Mouse (Mus musculus) right cerebral cortex, adult 18-20 months (tissue): Measurements from ENCODE around the gene Pdx1.
A peak's percentile ranks its signal among the peaks of the same experiment; 100 is the strongest.

Experiments used
- DNase-seq: peaks from one replicate; pipeline ENCODE4 v3.0.0; 2022; ENCODE audit warnings: mixed read lengths

Gene Pdx1

GRCm38 (mm10) chr5:147284365-147284764 is 14.6 kb downstream of the Pdx1 start:
- DNase-seq = no peak

GRCm38 (mm10) chr5:147291764-147292505 is 22.2 kb downstream of the Pdx1 start:
- no peak for DNase-seq

- no peak for DNase-seq
Measured at GRCm38 (mm10) chr5:147292506-147293120, 22.9 kb downstream of the Pdx1 start.

DNA sequence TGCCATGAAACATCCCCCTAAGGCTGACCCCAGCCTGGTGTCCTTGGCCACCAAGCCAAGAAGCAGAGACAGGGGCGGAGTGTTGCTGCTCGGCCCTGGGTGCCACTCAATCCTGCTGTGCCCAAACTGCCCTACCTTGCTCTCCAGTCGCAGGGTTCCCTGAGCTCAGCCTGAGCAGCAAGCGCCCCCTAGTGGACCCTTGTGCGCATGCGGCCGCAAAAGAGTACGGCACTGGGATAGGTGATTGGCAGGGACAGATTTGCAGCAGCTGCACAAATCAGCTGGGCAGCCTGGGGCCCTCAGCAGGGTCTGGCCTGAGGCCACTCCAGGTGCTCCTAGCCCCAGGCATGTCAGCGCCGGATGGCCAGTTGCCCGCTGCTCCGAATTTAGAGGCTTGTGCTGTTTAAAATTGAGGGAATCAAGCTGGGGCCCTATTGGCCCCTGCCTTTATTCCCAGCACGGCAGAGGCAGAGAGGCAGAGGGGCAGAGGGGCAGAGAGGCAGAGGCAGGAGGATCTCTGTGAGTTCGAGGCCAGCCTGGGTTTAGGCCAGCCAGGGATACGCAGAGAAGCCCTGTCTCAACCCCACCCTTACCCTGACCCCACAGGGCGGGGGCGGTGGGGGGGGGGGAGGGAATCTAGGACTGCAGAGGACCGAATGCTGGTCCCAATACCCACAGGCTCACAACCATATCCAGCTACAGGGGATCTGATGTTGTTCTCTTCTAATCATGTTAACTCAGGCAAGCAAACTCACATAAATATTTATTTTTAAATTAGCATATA is 23.6 kb downstream of the Pdx1 start:
- DNase-seq = peak; percentile 17

GRCm38 (mm10) chr5:147294121-147294520 is 24.4 kb downstream of the Pdx1 start:
- DNase-seq = no peak

DNA sequence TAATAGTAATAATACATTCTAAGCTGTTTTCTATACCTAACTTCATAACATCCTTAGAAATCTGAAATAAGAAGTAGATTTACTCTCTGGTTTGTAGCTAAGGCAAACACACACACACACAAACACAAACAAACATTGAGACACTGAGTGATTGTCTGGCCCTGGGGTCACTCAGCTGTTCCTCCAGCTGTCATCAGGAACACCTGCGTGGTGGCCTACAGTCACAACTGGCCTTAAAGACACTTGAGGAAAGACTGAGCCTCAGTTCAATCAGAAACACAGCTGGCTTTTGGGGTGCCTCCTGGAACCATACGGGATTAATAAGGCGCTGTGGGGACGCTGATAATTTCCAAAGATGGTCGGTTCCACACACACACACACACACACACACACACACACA is 27.5 kb downstream of the Pdx1 start:
- DNase-seq = no peak

- DNase-seq = peak; percentile 11
Measured at GRCm38 (mm10) chr5:147299255-147300000, 29.7 kb downstream of the Pdx1 start.

DNA sequence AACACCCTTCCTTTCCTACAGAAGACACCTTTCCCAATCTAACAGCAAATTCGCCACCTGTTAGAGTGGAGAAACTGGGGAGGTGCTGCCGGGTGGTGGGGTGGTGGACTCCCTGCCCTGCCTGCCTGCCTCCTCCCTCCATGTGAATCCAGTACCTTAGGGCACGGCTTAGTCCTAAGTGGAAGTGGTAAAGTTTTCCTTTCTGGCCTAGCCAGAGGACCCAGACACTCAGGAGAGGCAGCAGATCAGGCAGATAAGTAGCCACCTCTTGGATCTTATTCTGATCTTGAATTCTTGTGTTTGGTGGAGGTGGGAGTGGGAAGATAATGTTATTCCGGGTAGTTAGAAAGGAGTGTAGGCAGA is 30.2 kb downstream of the Pdx1 start:
- no peak for DNase-seq

DNA sequence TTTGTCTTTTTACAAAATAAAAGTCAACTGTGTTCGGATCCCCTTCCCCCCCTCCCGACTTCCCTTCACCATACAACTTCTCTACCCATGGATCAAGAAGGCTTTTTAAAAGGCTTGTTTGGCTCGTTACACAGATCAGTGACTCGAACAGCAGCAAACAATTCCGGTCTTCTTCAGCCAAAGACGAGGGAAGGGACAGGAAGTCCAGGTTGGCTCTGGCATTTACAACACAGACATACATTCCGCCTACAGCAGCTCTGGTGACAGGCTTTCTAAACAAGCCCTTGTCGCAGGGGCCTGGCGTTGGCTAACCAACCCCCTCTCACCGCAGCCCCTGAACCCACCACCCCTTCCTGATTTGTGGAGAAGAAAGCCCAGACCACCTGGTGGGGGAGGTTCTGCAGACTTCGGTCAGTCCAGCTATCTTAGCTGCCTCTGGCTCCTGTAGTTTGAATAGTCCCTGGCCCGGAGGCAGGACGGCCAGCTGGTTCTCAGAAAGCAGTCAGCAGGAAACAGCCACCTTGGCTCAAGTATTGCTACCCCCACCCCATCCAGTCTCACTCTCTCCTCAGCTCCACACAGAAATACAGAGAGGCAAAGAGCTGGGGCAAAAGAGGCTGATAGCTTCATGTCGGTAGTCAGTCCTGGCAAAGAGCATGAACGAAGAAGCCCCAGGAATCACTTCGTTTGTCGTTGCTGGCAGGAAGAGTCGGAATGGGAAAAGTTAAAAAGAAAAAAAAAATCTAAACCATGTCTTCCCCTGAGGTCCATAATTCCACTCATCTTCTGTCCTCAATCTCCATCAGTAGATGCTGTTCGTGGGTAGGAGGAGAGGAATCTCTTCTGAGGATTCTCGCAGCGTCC is 31.4 kb downstream of the Pdx1 start:
- no peak for DNase-seq

DNA sequence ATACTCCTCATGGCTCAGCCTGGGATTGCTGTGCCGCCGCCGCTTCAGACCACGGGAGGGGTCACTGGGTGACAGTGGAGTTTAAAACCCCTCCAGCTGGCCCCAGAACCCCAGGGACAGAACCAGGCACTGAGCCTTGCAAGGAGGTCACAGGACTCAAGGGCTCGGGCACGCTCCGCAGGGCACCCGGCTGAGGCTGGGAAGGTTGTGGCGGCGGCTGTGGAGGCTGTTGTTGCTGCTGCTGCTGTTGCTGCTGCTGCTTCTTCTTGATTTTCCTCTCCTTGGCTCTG is 32.0 kb downstream of the Pdx1 start:
- no peak for DNase-seq

- DNase-seq = no peak
Measured at GRCm38 (mm10) chr5:147302141-147302540, 32.4 kb downstream of the Pdx1 start.

DNA sequence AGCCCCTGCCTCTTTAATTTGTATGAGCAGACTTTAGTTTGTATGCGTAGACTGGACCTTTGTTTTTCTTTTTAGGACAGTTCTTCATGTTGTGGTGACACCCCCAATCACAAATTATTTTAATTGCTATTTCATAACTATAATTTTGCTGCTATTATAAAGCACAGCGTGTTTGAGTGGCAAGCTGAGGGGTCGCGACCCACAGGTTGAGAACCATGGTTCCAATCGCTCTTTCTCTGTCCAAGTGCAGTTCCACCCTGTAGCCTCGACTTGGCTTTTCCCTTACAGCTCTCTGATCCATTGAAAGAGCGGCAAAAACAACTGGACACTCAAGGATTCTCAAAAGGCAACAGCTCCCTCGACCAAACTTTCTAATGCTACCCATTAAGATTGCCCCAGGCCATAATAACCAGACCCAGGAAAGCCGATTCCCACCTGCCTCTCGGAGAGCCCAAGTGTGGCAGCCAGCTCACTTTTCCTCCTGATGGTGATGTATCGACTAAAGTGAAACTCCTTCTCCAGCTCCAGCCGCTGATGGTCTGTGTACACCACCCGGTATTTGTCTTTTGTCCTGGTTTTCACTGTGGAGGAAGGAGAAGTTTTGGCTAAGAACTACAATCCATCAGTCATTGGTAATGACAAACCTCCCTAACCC is 33.1 kb downstream of the Pdx1 start:
- DNase-seq = no peak

DNA sequence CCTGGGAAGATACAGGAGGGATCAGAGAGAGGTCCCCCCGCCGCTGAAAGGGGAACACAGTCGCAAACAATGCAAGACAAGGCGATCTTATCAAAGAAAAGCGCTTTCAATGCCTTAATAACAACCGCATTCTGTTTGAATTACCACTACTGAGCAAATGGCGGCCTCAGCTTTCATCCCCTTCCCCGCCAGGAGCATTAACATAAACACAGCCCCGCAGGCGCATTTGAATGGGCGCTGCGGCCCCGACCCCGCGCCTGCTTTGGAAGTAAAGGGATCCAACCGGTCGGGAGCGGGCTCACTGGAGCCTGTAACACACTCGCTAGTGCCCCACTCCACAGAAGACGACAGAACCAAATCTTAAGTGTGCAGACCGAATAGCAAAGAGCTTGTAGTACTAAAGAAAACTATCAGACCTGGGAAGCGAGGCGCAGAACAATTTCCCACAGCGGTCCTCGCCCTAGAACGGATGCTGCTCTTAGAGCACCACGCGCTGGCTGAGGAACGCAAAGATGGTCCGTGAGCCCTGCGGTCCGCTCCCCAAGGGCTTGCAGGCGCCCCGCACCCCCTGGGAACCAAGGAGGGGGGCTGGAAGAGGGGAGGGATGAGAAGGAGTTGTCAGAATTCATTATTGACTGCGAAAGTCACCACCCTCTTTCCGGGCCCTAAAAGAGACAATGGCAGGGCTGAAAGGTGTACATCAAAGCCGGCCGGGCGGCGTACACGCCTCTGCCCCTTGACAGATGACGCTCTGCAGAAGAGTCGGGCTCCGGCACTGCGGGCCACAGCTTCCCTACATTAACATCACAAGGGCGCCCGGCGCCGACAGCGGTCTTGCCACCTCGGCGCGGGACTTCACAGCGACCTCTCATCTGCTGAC is 34.8 kb downstream of the Pdx1 start:
- no peak for DNase-seq

- DNase-seq = no peak
Measured at GRCm38 (mm10) chr5:147305166-147305565, 35.4 kb downstream of the Pdx1 start.

GRCm38 (mm10) chr5:147305856-147306637 is 36.3 kb downstream of the Pdx1 start:
- DNase-seq = no peak

DNA sequence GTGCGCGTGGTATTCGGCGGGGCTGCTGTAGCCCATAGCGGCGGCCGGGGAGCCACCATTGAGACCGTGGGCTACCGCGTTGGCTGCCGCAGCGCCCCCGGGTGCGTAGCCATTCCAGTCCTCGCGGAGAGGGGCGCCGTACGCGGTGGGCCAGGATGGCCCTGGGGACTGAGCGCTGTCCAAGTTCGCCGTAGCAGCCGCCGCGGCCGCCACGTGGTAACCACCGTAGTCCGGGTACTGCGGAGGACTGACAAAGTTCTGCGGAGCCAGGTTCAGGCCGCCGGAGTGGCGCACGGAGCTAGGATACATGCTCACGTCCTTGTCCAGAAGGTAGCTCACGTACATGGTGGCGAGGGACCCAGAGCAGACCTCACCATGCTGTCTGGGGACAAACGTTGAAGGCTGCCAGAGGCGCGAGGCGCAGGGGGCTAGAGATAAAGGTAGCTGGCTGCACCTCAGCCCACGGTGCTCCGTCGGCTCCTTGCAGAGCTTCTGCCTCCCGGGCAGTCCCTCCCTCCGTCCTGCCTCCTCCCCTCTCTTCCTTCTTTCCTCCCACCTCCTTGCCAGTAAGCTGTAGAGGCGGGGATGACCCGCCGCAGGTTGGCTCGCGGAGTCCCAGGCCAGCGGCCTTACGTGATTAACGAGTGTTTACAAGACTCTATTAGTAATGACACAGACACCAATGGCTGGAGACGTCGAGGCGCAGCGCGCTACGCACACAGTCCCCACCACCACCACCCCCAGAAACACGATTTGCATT is 37.1 kb downstream of the Pdx1 start, which contains the start of gene Cdx2:
Gene Cdx2 (minus strand): TSS at position 633 of the 760 bp plus-strand sequence.
- DNase-seq = no peak

GRCm38 (mm10) chr5:147307398-147307785 is 37.6 kb downstream of the Pdx1 start:
- no peak for DNase-seq

DNA sequence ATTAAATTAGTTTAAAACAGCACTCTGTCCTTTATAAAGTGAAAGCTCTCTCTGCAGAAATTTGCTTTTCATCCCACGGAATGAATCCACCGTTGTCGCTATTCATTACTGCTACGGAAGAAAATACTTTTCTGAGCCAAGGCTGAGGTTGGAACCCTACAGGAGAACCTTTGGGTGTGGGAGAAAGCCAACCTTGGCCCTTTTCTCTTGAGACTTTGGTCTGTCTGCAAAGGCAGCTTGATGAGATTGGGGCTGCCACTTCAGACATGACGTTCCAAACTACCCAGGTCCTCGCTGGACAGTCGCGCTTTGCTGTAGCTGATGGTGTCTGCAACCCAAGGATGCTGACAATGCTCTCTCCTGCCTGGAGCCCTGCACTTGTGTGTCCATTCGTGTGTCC is 38.7 kb downstream of the Pdx1 start:
- no peak for DNase-seq

DNA sequence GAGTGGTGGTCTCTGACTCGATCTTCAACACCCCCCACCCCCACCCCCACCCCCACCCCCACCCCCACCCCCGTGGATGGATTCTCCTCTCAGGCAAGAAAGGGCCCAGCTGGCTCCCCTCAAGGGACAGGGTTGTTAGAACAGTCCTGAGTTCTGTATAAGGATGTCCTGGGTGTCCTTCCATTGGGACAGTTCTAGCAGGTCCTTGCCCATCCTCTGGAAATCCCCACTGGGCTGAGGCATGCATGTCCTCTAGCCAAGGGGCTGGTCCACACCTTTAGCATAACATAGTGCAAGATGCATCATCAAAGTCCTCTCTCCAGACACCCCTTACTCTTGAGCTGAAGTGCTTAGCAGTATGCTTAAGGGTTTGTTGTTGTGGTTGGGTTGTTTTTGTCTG is 40.0 kb downstream of the Pdx1 start:
- no peak for DNase-seq
